In genomic region chr3:101270833-101271232, GRCm38 (mm10) we compare ENCODE assay signal across 38 mouse cellular contexts. TPM values are rescaled to one million over a fixed set of nuclear protein-coding genes. Genes with fewer than 3 reads are reported as not detected.
DNase-seq lines count a peak whose midpoint lies in the region; ATAC-seq and TF ChIP-seq lines count a peak whose summit lies in the region.
"Had no signal": no experiment of that assay in that cellular context is flagged by ENCODE, and none has a peak within 500 bp of the region (broad histone marks: within the 10 kb centered on the region; RNA-seq: fewer than 3 reads in every experiment).

No protein-coding gene starts in this region.

- H3K9ac ChIP-seq in CH12.LX (ENCODE audit: insufficient read depth, low read depth): no peak overlapping the region
- H3K9ac ChIP-seq: embryonic facial prominence, embryonic 12.5 days; hindbrain, embryonic 13.5 days; kidney, embryonic 15.5 days; limb, embryonic 13.5 days; liver, embryonic 12.5 days; midbrain, embryonic 12.5 days; neural tube, embryonic 13.5 days had no signal

- H3K79me2 ChIP-seq in CH12.LX (replicated peaks; ENCODE audit: control insufficient read depth, extremely low read depth, insufficient read depth, poor library complexity, severe bottlenecking): no peaks in the 10 kb centered on the region

- no peak for TF ChIP-seq EP300 in CH12.LX (IDR thresholded peaks at IDR 0.05; ENCODE audit: low read length)

- H3K36me3 ChIP-seq in CH12.LX (replicated peaks in 1 of 2; ENCODE audit: control insufficient read depth in 1 of 2, insufficient read depth in 1 of 2, low read length in 1 of 2): peaks cover 0 to 8% of the 10 kb centered on the region in 2 experiments
- H3K36me3 ChIP-seq: embryonic facial prominence, embryonic 12.5 days; hindbrain, embryonic 13.5 days; kidney, embryonic 15.5 days; limb, embryonic 13.5 days; liver, embryonic 12.5 days; midbrain, embryonic 12.5 days; neural tube, embryonic 13.5 days had no signal

- H3K9me3 ChIP-seq in CH12.LX (replicated peaks; ENCODE audit: low read length): peaks cover 6% of the 10 kb centered on the region
- H3K9me3 ChIP-seq: kidney, embryonic 15.5 days; limb, embryonic 13.5 days; liver, embryonic 12.5 days had no signal

- no peak overlapping the region for H3K4me3 ChIP-seq in CH12.LX (replicated peaks in 1 of 3; ENCODE audit: low read depth in 2 of 3, low read length in 2 of 3, poor library complexity in 1 of 3)
- no peak overlapping the region for H3K4me3 ChIP-seq in layer of hippocampus, adult 2 months
- H3K4me3 ChIP-seq: embryonic facial prominence, embryonic 12.5 days; hindbrain, embryonic 13.5 days; kidney, embryonic 15.5 days; limb, embryonic 13.5 days; liver, embryonic 12.5 days; megakaryocyte, embryonic 14.5 days; midbrain, embryonic 12.5 days; neural tube, embryonic 13.5 days had no signal

- peak; percentile 61 for ATAC-seq in common myeloid progenitor, adult 5-6 weeks (replicated peaks; ENCODE audit: low read depth, poor library complexity, severe bottlenecking)
- ATAC-seq in monocyte, adult 5-6 weeks (replicated peaks; ENCODE audit: insufficient number of reproducible peaks, low FRiP score, low TSS enrichment, poor library complexity, severe bottlenecking): 0 out of 2 replicates have a peak, but pooled peaks have one; percentile 32
- ATAC-seq: forebrain, embryonic 16.5 days; liver, embryonic 12.5 days; lung, postnatal 0 days; Patski had no signal

- no peak for TF ChIP-seq POLR2A in CH12.LX (IDR thresholded peaks at IDR 0.05; ENCODE audit: low read depth, low read length)

- TF ChIP-seq RAD21 in CH12.LX (IDR thresholded peaks at IDR 0.05; ENCODE audit: low read depth, low read length): no peak

- H3K27ac ChIP-seq in CH12.LX (ENCODE audit: insufficient read depth, low read depth): no peak overlapping the region
- no peak overlapping the region for H3K27ac ChIP-seq in layer of hippocampus, adult 2 months
- H3K27ac ChIP-seq: embryonic facial prominence, embryonic 12.5 days; hindbrain, embryonic 13.5 days; kidney, embryonic 15.5 days; limb, embryonic 13.5 days; liver, embryonic 12.5 days; midbrain, embryonic 12.5 days; neural tube, embryonic 13.5 days had no signal

- in situ Hi-C loops in CH12.LX (cut with MboI; ENCODE audit: low pct_ligation_motif_present, low pct_unique_long_range_greater_than_20kb, low sequenced_read_pairs): no loop called here

- H3K4me1 ChIP-seq in CH12.LX (ENCODE audit: control insufficient read depth in 1 of 2, insufficient read depth in 2 of 2): peaks cover 0 to 32% of the 10 kb centered on the region in 2 experiments; a peak in 2 of 4 replicates
- H3K4me1 ChIP-seq: embryonic facial prominence, embryonic 12.5 days; hindbrain, embryonic 13.5 days; kidney, embryonic 15.5 days; limb, embryonic 13.5 days; liver, embryonic 12.5 days; megakaryocyte, embryonic 14.5 days; midbrain, embryonic 12.5 days; neural tube, embryonic 13.5 days had no signal

- no peaks in the 10 kb centered on the region for H3K27me3 ChIP-seq in CH12.LX (replicated peaks)
- H3K27me3 ChIP-seq: embryonic facial prominence, embryonic 12.5 days; hindbrain, embryonic 13.5 days; kidney, embryonic 15.5 days; limb, embryonic 13.5 days; midbrain, embryonic 12.5 days; neural tube, embryonic 13.5 days; Patski had no signal

- TF ChIP-seq CTCF in CH12.LX (conservative IDR thresholded peaks at IDR 0.05 in 1 of 2, IDR thresholded peaks at IDR 0.05 in 1 of 2; ENCODE audit: low read depth in 2 of 2, low read length in 2 of 2): no peak
- TF ChIP-seq CTCF in layer of hippocampus, adult 2 months (conservative IDR thresholded peaks at IDR 0.05): no peak

- dilution Hi-C loops in CH12.LX (cut with MboI; ENCODE audit: extremely low pct_ligation_motif_present, extremely low pct_unique_long_range_greater_than_20kb, low sequenced_read_pairs): no loop called here

- DNase-seq in lung, postnatal 25 days (ENCODE audit: low spot score): peak; percentile 31
- no peak for DNase-seq in lung, postnatal 36 days
- peak; percentile 32 for DNase-seq in CH12.LX (ENCODE audit: extremely low read depth)
- DNase-seq in cerebellum, postnatal 14 days: no peak
- DNase-seq in embryo, embryonic 11 days: no peak
- DNase-seq in layer of hippocampus, adult 2 months (ENCODE audit: low spot score in 2 of 2): no peak
- DNase-seq: adrenal gland, postnatal 25 days; cerebellum, adult 18-20 months; cerebellum, postnatal 10 days; gastrocnemius, postnatal 14 days; heart, adult 18-20 months; heart, postnatal 4 days; kidney, adult 18-20 months; kidney, postnatal 25 days; lung, adult 18-20 months; thymus, adult 2 months; thymus, postnatal 36 days had no signal

- no peak overlapping the region for H3K4me2 ChIP-seq in CH12.LX (ENCODE audit: insufficient read depth, low read depth, poor library complexity, severe bottlenecking)
- H3K4me2 ChIP-seq: embryonic facial prominence, embryonic 12.5 days; heart, embryonic 11.5 days; hindbrain, embryonic 13.5 days; kidney, embryonic 15.5 days; limb, embryonic 13.5 days; liver, embryonic 12.5 days; midbrain, embryonic 12.5 days; neural tube, embryonic 13.5 days had no signal

TF ChIP-seq in CH12.LX, 34 proteins besides CTCF, POLR2A, EP300 and RAD21:
- TF ChIP-seq KAT2A (IDR thresholded peaks at IDR 0.05; ENCODE audit: insufficient replicate concordance, low read length) (no peak), IRF4 (IDR thresholded peaks at IDR 0.05; ENCODE audit: low read depth, low read length) (peak; percentile 49; the same call in 1 of the 2 replicates)

RNA-seq across cellular contexts. Expression of gene Cd2, which starts 16.9 kb away (rescaled TPM):
- total RNA-seq in CH12.LX (2012; rRNA removed) (18.0 TPM in 2 replicates), CH12.LX (2014; rRNA removed) (9.5 and 12.6 TPM in 2 replicates)
- 33.1 and 35.0 TPM in 2 replicates for polyA plus RNA-seq in CH12.LX (2012; ENCODE audit: insufficient read length, low read depth)
- total RNA-seq in common myeloid progenitor, adult 5-6 weeks (2017): 1.2 TPM in 1 of 2 replicates, not detected in the other
- total RNA-seq in monocyte, adult 5-6 weeks (2017): 271 to 498 TPM (median 274 TPM) in 3 replicates
- not detected for total RNA-seq in layer of hippocampus, adult 2 months (2021)
- total RNA-seq: layer of hippocampus, adult 18-20 months; layer of hippocampus, postnatal 25 days; left cerebral cortex, postnatal 36 days; MEL; midbrain, postnatal 0 days had no signal
- polyA plus RNA-seq: brain, embryonic 14.5 days; C2C12; embryonic facial prominence, embryonic 12.5 days; hindbrain, embryonic 13.5 days; kidney, embryonic 15.5 days; limb, embryonic 13.5 days; liver, embryonic 12.5 days; midbrain, embryonic 12.5 days; Patski had no signal

Comparison
In these comparisons a context has a peak if more than half of its experiments do, and no peak if none do; other contexts are left out.
1. DNase-seq: peak in lung, postnatal 25 days (single experiment) and CH12.LX (single experiment); none in lung, postnatal 36 days (single experiment), cerebellum, postnatal 14 days (0 of 2), embryo, embryonic 11 days (single experiment) and layer of hippocampus, adult 2 months (0 of 2).
2. RNA of gene Cd2, which starts 16.9 kb away (total RNA-seq): 271 to 498 TPM in monocyte, adult 5-6 weeks; 9.5 to 18.0 TPM in CH12.LX, 1.2 TPM in common myeloid progenitor, adult 5-6 weeks and not detected in layer of hippocampus, adult 2 months; every median in the first group is over 10 times any median in the second.